Mouse (Mus musculus): Measurements from ENCODE around the gene AU040320.

The AU040320 gene

GRCm38 (mm10) chr4:126860268-126860986 lies 107.1 kb downstream of the AU040320 start:
- DNase-seq (ENCODE audit: low spot score) = no peak

- peak; percentile 11 for DNase-seq (ENCODE audit: low spot score)
These were observed 108.3 kb downstream of the AU040320 start for GRCm38 (mm10) chr4:126861514-126862266.

GRCm38 (mm10) chr4:126868699-126869098 lies 115.4 kb downstream of the AU040320 start:
- no peak for DNase-seq (ENCODE audit: low spot score)

- peak; percentile 70 for DNase-seq (ENCODE audit: low spot score)
These were observed 119.4 kb downstream of the AU040320 start for GRCm38 (mm10) chr4:126872717-126873116.

- no peak for DNase-seq (ENCODE audit: low spot score)
These were observed 126.4 kb downstream of the AU040320 start for GRCm38 (mm10) chr4:126879560-126880275.

GRCm38 (mm10) chr4:126883602-126884001 lies 130.3 kb downstream of the AU040320 start:
- DNase-seq (ENCODE audit: low spot score) = no peak

GRCm38 (mm10) chr4:126885953-126886352 lies 132.6 kb downstream of the AU040320 start:
- DNase-seq (ENCODE audit: low spot score) = no peak

- no peak for DNase-seq (ENCODE audit: low spot score)
These were observed 136.5 kb downstream of the AU040320 start for GRCm38 (mm10) chr4:126889879-126890278.

Data from adipocyte (in vitro differentiated cells).